Mouse (Mus musculus): ENCODE measurements around the gene Cfl2. TPM values are rescaled to one million over a fixed set of nuclear protein-coding genes. Genes with fewer than 3 reads are reported as not detected.
"Not testable (repeated sequence)": the region's sequence is repeated elsewhere in the genome, so short reads cannot be mapped to it uniquely, and the experiment has no call there.

Cfl2 gene
- total RNA-seq, 2 experiments from 2014 or later, result 106 to 116 TPM

- not testable (repeated sequence) for DNase-seq (ENCODE audit: extremely low spot score in 1 of 2, low spot score in 1 of 2)
Observed at GRCm38 (mm10) chr12:54831927-54832326, 30.8 kb downstream of the Cfl2 start.

- DNase-seq (ENCODE audit: extremely low spot score in 1 of 2, low spot score in 1 of 2), result peak; percentile 61 to 88
Observed at GRCm38 (mm10) chr12:54830574-54830973, 32.1 kb downstream of the Cfl2 start.

- DNase-seq (ENCODE audit: extremely low spot score in 1 of 2, low spot score in 1 of 2), result no peak
Observed at GRCm38 (mm10) chr12:54829876-54830275, 32.8 kb downstream of the Cfl2 start.

GRCm38 (mm10) chr12:54828043-54828442, 34.6 kb downstream of the Cfl2 start:
- no peak for DNase-seq (ENCODE audit: extremely low spot score in 1 of 2, low spot score in 1 of 2)

- no peak for DNase-seq (ENCODE audit: extremely low spot score in 1 of 2, low spot score in 1 of 2)
Observed at GRCm38 (mm10) chr12:54825202-54825601, 37.5 kb downstream of the Cfl2 start.

GRCm38 (mm10) chr12:54822836-54823426, 39.7 kb downstream of the Cfl2 start:
- DNase-seq (ENCODE audit: extremely low spot score in 1 of 2, low spot score in 1 of 2), result peak in 1 of 2 experiments; percentile 52

- no peak for DNase-seq (ENCODE audit: extremely low spot score in 1 of 2, low spot score in 1 of 2)
Observed at GRCm38 (mm10) chr12:54820684-54821161, 42.0 kb downstream of the Cfl2 start.

GRCm38 (mm10) chr12:54819181-54819935, 43.3 kb downstream of the Cfl2 start:
- DNase-seq (ENCODE audit: extremely low spot score in 1 of 2, low spot score in 1 of 2), result no peak

- DNase-seq (ENCODE audit: extremely low spot score in 1 of 2, low spot score in 1 of 2), result no peak
Observed at GRCm38 (mm10) chr12:54810142-54810541, 52.5 kb downstream of the Cfl2 start.

Other genes with a start within 250 kb of the Cfl2 start
- 10 to 100 TPM; 25.5 to 30.0 TPM for gene Sptssa, start 206.3 kb downstream of the Cfl2 start, total RNA-seq (2021)
- gene Eapp, start 167.0 kb downstream of the Cfl2 start, total RNA-seq (2021), result 10 to 100 TPM; 41.3 to 44.9 TPM
- 10 to 100 TPM; 47.2 to 49.8 TPM for gene Snx6, start 67.2 kb downstream of the Cfl2 start, total RNA-seq (2021)
- not detected for gene Gm20403, start 123.7 kb upstream of the Cfl2 start, total RNA-seq (2021)
- gene Baz1a, start 151.5 kb upstream of the Cfl2 start, total RNA-seq (2021), result 1 to 10 TPM; 1.6 to 2.3 TPM
- 10 to 100 TPM in 1 of 2 experiments, 1 to 10 TPM in 1; 8.0 to 11.5 TPM for gene 2700097O09Rik, start 217.2 kb upstream of the Cfl2 start, total RNA-seq (2021)
- 10 to 100 TPM; 86.7 to 99.9 TPM for gene Srp54a, start 217.4 kb upstream of the Cfl2 start, total RNA-seq (2021)

All from layer of hippocampus, postnatal 25 days (tissue).